Mouse (Mus musculus) heart, adult 9 months (tissue): ENCODE results near the gene Astn2.

ENCODE experiments used
- DNase-seq, 2 experiments: peaks; one replicate each; pipeline ENCODE4 v3.0.0; 2022; ENCODE audit warnings: low spot score in 2 of 2

Gene Astn2

GRCm38 (mm10) chr4:65421272-65421671 is 983.1 kb downstream of the Astn2 start:
- no peak for DNase-seq

GRCm38 (mm10) chr4:65420511-65420931 is 983.9 kb downstream of the Astn2 start:
- peak in 1 of 2 experiments; percentile 8 for DNase-seq

GRCm38 (mm10) chr4:65415507-65415906 is 988.9 kb downstream of the Astn2 start:
- DNase-seq, result no peak

GRCm38 (mm10) chr4:65402836-65403634 is 1001.4 kb downstream of the Astn2 start:
- DNase-seq, result peak; percentile 7 to 32

GRCm38 (mm10) chr4:65402286-65402685 is 1002.1 kb downstream of the Astn2 start:
- DNase-seq, result no peak

GRCm38 (mm10) chr4:65399457-65399856 is 1005.0 kb downstream of the Astn2 start:
- no peak for DNase-seq

- DNase-seq, result no peak
Measured at GRCm38 (mm10) chr4:65396806-65397205, 1007.6 kb downstream of the Astn2 start.

- no peak for DNase-seq
Measured at GRCm38 (mm10) chr4:65391001-65391400, 1013.4 kb downstream of the Astn2 start.

- DNase-seq, result no peak
Measured at GRCm38 (mm10) chr4:65383070-65383469, 1021.3 kb downstream of the Astn2 start.

- DNase-seq, result no peak
Measured at GRCm38 (mm10) chr4:65379461-65379860, 1025.0 kb downstream of the Astn2 start.

GRCm38 (mm10) chr4:65376571-65376970 is 1027.8 kb downstream of the Astn2 start:
- no peak for DNase-seq

GRCm38 (mm10) chr4:65373841-65374240 is 1030.6 kb downstream of the Astn2 start:
- DNase-seq, result no peak

GRCm38 (mm10) chr4:65372731-65373130 is 1031.7 kb downstream of the Astn2 start:
- peak; percentile 34 to 54 for DNase-seq

- DNase-seq, result no peak
Measured at GRCm38 (mm10) chr4:65367135-65367534, 1037.3 kb downstream of the Astn2 start.

- DNase-seq, result peak; percentile 8 to 11
Measured at GRCm38 (mm10) chr4:65354580-65354979, 1049.8 kb downstream of the Astn2 start.

- DNase-seq, result peak in 1 of 2 experiments; percentile 8
Measured at GRCm38 (mm10) chr4:65350521-65350920, 1053.9 kb downstream of the Astn2 start.

- DNase-seq, result peak in 1 of 2 experiments; percentile 14
Measured at GRCm38 (mm10) chr4:65341766-65342165, 1062.6 kb downstream of the Astn2 start.

GRCm38 (mm10) chr4:65333718-65334117 is 1070.7 kb downstream of the Astn2 start:
- DNase-seq, result no peak
